8 mouse cellular contexts compared by ENCODE assay signal in the genomic region with DNA sequence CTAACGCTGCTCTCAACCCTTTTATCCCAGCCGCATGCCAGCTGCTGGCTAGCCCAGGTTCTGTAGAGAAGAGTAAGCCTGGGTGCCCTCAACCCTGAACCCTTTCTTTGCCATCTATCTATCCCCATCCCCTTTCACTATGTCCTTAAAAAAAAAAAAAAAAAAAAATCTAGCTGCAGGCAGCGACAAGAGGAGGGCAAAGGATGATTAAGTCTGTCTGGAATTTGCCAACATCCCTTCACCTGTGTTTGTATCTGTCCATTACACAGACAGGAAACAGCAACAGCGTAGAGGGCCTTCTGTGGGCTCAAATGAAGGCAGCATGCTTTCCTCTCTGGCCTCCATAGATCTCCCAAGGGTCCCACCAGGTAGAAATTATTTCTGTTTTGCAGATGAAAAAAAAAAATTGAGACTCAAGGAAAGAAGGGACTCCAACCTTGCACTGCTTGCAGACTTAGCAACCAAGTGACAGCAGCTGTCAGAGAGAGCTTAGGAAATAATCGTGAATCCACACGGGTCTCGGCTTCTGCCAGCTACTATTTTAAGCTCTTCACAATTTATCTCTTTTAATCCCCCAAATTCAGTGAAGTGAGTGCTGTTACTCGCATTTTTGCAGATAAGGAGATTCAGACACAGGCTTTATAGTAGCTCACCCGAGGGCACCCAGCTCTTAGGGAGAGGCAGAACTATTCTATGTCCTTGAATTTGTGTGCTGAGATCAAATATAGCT. TPM values are rescaled to one million over a fixed set of nuclear protein-coding genes. Genes with fewer than 3 reads are reported as not detected.
A peak's percentile ranks its signal among the peaks of the same experiment; 100 is the strongest.
DNase-seq lines count a peak whose midpoint lies in the region; ATAC-seq and TF ChIP-seq lines count a peak whose summit lies in the region.

No protein-coding gene starts in this region.

- no peaks in the 10 kb centered on the region for H3K9me3 ChIP-seq in embryonic facial prominence, embryonic 14.5 days (ENCODE audit: control insufficient read depth, low read length)
- H3K9me3 ChIP-seq in intestine, postnatal 0 days (ENCODE audit: control insufficient read depth), result no peaks in the 10 kb centered on the region
- no peaks in the 10 kb centered on the region for H3K9me3 ChIP-seq in neural tube, embryonic 14.5 days (ENCODE audit: control insufficient read depth, low read length)

- no peak for ATAC-seq in embryonic facial prominence, embryonic 14.5 days (ENCODE audit: low read depth)
- no peak for ATAC-seq in intestine, postnatal 0 days
- no peak for ATAC-seq in neural tube, embryonic 14.5 days (ENCODE audit: low read depth)

- H3K9ac ChIP-seq in embryonic facial prominence, embryonic 14.5 days (ENCODE audit: low read depth, low read length), result peak overlapping the region; percentile 98; the same call in 1 of the 2 replicates
- H3K9ac ChIP-seq in intestine, postnatal 0 days (ENCODE audit: low read depth, low read length), result peak overlapping the region; percentile 93; the same call in 1 of the 2 replicates
- H3K9ac ChIP-seq in neural tube, embryonic 14.5 days (replicated peaks; ENCODE audit: low read depth, low read length), result peak overlapping the region; percentile 97

- peak overlapping the region; percentile 99 for H3K27ac ChIP-seq in layer of hippocampus, adult 2 months
- H3K27ac ChIP-seq in embryonic facial prominence, embryonic 14.5 days (replicated peaks; ENCODE audit: low read depth, low read length), result peak overlapping the region; percentile 96
- H3K27ac ChIP-seq in intestine, postnatal 0 days (ENCODE audit: low read depth, low read length), result peak overlapping the region; percentile 79; the same call in 1 of the 2 replicates
- H3K27ac ChIP-seq in neural tube, embryonic 14.5 days (ENCODE audit: low read depth, low read length), result peak overlapping the region; percentile 98

- WGBS in embryonic facial prominence, embryonic 14.5 days, result 19% methylated on average over 9 of the region's 9 CpGs
- 28% methylated on average over 9 of the region's 9 CpGs for WGBS in intestine, postnatal 0 days
- WGBS in neural tube, embryonic 14.5 days, result 23% methylated on average over 9 of the region's 9 CpGs

- H3K36me3 ChIP-seq in embryonic facial prominence, embryonic 14.5 days (ENCODE audit: control insufficient read depth, insufficient read depth, low read length), result no peaks in the 10 kb centered on the region
- no peaks in the 10 kb centered on the region for H3K36me3 ChIP-seq in intestine, postnatal 0 days (ENCODE audit: control insufficient read depth, insufficient read depth)
- no peaks in the 10 kb centered on the region for H3K36me3 ChIP-seq in neural tube, embryonic 14.5 days (ENCODE audit: control insufficient read depth, insufficient read depth, low read length)

- H3K4me3 ChIP-seq in layer of hippocampus, adult 2 months, result peak overlapping the region; percentile 96
- peak overlapping the region; percentile 88 for H3K4me3 ChIP-seq in embryonic facial prominence, embryonic 14.5 days (ENCODE audit: low read depth, low read length)
- H3K4me3 ChIP-seq in intestine, postnatal 0 days (ENCODE audit: low read depth, low read length), result peak overlapping the region; percentile 87
- peak overlapping the region; percentile 90 for H3K4me3 ChIP-seq in neural tube, embryonic 14.5 days (ENCODE audit: low read depth, low read length)

- TF ChIP-seq CTCF in layer of hippocampus, adult 2 months (conservative IDR thresholded peaks at IDR 0.05), result no peak
- no peak for TF ChIP-seq CTCF in intestine, postnatal 0 days (IDR thresholded peaks at IDR 0.05; ENCODE audit: low read depth)

- peak overlapping the region; percentile 62 for H3K4me2 ChIP-seq in embryonic facial prominence, embryonic 14.5 days (ENCODE audit: low read depth, low read length)
- peak overlapping the region; percentile 100 for H3K4me2 ChIP-seq in intestine, postnatal 0 days (replicated peaks; ENCODE audit: low read depth)
- H3K4me2 ChIP-seq in neural tube, embryonic 14.5 days (ENCODE audit: low read depth, low read length), result peak overlapping the region; percentile 81

- H3K4me1 ChIP-seq in embryonic facial prominence, embryonic 14.5 days (ENCODE audit: control insufficient read depth, insufficient read depth, low read length), result peaks cover 20% of the 10 kb centered on the region
- H3K4me1 ChIP-seq in intestine, postnatal 0 days (replicated peaks; ENCODE audit: control insufficient read depth, insufficient read depth, low read length), result no peaks in the 10 kb centered on the region
- H3K4me1 ChIP-seq in neural tube, embryonic 14.5 days (ENCODE audit: control insufficient read depth, insufficient read depth, low read length), result peaks cover 27% of the 10 kb centered on the region

- no peaks in the 10 kb centered on the region for H3K27me3 ChIP-seq in embryonic facial prominence, embryonic 14.5 days (replicated peaks; ENCODE audit: control insufficient read depth, insufficient read depth, low read length)
- no peaks in the 10 kb centered on the region for H3K27me3 ChIP-seq in intestine, postnatal 0 days (replicated peaks; ENCODE audit: control insufficient read depth, insufficient read depth, low read length)
- no peaks in the 10 kb centered on the region; the same call in 1 of the 2 replicates for H3K27me3 ChIP-seq in neural tube, embryonic 14.5 days (ENCODE audit: control insufficient read depth, insufficient read depth, low read length)

- DNase-seq in layer of hippocampus, adult 2 months (ENCODE audit: low spot score in 2 of 2), result no peak
- no peak for DNase-seq in layer of hippocampus, postnatal 25 days (ENCODE audit: extremely low spot score in 1 of 2, low spot score in 1 of 2)
- peak; percentile 51 for DNase-seq in embryonic facial prominence, embryonic 14.5 days (ENCODE audit: low spot score)
- no peak for DNase-seq in urinary bladder, adult 18-20 months (ENCODE audit: low spot score in 2 of 2)
- no peak for DNase-seq in MN1 (ENCODE audit: low spot score)
- DNase-seq in thymus, adult 18-20 months, result no peak

RNA-seq across cellular contexts. Expression of gene Cd276, which starts 0.6 kb away (rescaled TPM):
- total RNA-seq in layer of hippocampus, adult 2 months (2021), result 1 to 10 TPM; 7.4 to 8.2 TPM
- 1 to 10 TPM; 6.0 to 8.7 TPM for total RNA-seq in layer of hippocampus, postnatal 25 days (2021)
- 56.1 and 61.1 TPM in 2 replicates for polyA plus RNA-seq in embryonic facial prominence, embryonic 14.5 days (2014; fragmentation: Nextera tagmentation; extraction: Ambion mirVana)
- 5.6 and 6.2 TPM in 2 replicates for polyA plus RNA-seq in intestine, postnatal 0 days (2015; fragmentation: Nextera tagmentation; extraction: Ambion mirVana)
- 36.0 and 42.2 TPM in 2 replicates for polyA plus RNA-seq in neural tube, embryonic 14.5 days (2014; fragmentation: Nextera tagmentation; extraction: Ambion mirVana)

RNA-seq across cellular contexts. Expression of gene Nptn, which starts 26.2 kb away (rescaled TPM):
- 100 to 1,000 TPM; 834 to 835 TPM for total RNA-seq in layer of hippocampus, adult 2 months (2021)
- total RNA-seq in layer of hippocampus, postnatal 25 days (2021), result 100 to 1,000 TPM; 863 to 899 TPM
- 151 and 173 TPM in 2 replicates for polyA plus RNA-seq in embryonic facial prominence, embryonic 14.5 days (2014; fragmentation: Nextera tagmentation; extraction: Ambion mirVana)
- 145 and 153 TPM in 2 replicates for polyA plus RNA-seq in intestine, postnatal 0 days (2015; fragmentation: Nextera tagmentation; extraction: Ambion mirVana)
- 220 and 255 TPM in 2 replicates for polyA plus RNA-seq in neural tube, embryonic 14.5 days (2014; fragmentation: Nextera tagmentation; extraction: Ambion mirVana)
